Mouse (Mus musculus): ENCODE measurements around the gene Safb2.

DNA sequence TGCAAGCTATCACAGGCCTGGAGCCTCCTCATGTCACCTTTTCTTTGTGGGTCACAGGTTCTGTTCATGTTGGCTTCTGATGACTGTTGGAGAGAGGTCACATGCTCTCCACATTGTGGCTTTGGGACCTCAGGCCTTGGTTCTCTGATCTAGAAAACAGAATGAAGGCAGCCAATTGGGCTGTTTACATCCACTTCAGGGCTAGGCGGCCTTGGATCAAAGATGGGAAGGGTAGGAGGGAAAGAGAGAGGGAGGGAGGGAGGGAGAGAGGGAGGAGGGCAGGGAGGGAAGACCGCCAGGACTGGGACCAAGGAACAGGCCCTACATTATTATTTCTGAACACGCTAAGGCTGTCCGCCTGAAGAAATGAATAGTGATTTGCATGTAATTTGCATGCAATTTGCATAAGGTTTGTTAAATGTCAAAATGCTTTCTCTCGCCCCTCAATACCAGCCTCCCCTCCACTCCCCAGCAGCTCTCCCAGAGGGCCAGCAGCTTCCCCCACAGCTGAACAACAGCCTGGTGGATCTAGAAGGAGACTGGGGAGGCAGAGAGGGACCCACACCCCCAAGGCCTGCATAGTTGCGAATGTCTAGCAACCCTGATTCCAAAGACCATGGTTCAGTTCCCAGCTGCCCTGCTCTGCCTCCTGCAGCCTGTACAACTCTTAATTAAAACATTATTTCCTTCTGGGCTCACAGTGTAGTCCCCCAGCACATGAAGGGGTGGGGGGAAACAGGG lies 32.4 kb downstream of the Safb2 start:
- TF ChIP-seq CTCF (IDR thresholded peaks at IDR 0.05; ENCODE audit: control insufficient read depth, insufficient read depth, insufficient read length) (no peak), FOSL1 (IDR thresholded peaks at IDR 0.05; ENCODE audit: insufficient read depth, low read length, poor library complexity, severe bottlenecking) (no peak), MAX (IDR thresholded peaks at IDR 0.05) (no peak)

All from C2C12 (cell line).